Mouse (Mus musculus): ENCODE results near the gene Gimap1.

DNA sequence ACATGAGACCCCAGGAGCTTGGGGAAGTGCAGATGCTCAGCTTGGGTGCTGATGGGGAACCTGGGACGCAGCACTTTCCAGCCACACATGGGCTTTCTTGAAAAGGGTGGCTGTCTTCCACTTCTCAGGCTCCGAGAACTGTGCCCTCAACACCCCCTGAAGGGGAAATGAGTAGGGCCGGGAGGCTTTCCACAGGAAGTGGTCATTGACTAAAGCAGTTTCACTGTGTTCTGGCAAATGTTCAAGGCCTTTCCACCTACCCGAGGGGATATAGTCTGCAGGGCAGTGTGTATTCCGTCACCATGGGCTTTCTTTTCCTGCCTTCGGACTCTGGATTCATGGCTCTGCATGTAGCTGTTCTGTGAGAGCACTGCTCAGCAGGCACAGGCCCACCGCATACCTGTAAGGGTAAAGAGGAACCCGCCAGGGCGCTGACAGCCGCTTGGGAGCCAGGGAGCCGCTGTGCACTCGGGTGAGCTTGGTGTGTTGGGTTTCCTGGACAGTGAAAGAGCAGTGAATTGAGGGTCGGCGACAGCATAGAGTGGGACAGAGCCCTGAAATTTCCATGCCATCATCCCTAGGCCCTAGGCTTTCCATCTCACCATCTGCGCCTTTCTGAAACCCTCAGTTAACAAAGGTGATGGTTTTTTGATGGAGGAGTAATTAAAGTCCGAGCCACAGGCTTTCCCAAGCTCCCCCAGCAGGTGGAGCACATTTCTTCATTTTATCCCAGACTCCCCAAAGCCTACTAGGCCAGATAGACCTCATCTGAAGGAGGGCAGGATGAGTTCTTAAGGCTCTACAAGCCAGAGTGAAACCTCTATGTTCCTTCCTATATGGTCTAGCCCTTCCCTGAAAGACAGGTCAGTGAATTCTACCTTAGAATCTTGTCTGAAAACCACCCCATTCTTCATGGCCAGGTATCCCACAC, 7.4 kb downstream of the Gimap1 start, which contains the start of gene Gimap5:
- TF ChIP-seq CTCF (IDR thresholded peaks at IDR 0.05; ENCODE audit: control insufficient read depth, insufficient read depth, low read length) = 0 out of 2 replicates have a peak, but pooled peaks have one; percentile 10
- no peak; the same call in 1 of the 2 replicates for TF ChIP-seq POLR2A (IDR thresholded peaks at IDR 0.05; ENCODE audit: borderline replicate concordance, control insufficient read depth, low read depth, low read length)

Measured in bone marrow, adult 2 months (tissue).